Mouse (Mus musculus) ES-E14 (cell line): Measurements from ENCODE around the gene 1500011B03Rik.

Source experiments
- CHD2 ChIP-seq: IDR thresholded peaks from 2 replicates; pipeline ENCODE4 v1.6.1; 2014; ENCODE audit warnings: mild to moderate bottlenecking, low read depth, low read length, inconsistent platforms
- HCFC1 ChIP-seq: IDR thresholded peaks from 2 replicates; pipeline ENCODE4 v1.6.1; 2012; ENCODE audit warnings: low read length, inconsistent platforms, borderline replicate concordance; ENCODE audit not compliant: insufficient read depth
- MAFK ChIP-seq: IDR thresholded peaks from 2 replicates; pipeline ENCODE4 v1.6.1; 2014; ENCODE audit warnings: mild to moderate bottlenecking, low read depth, low read length, inconsistent platforms; ENCODE audit not compliant: insufficient read depth
- ZNF384 ChIP-seq: IDR thresholded peaks from 2 replicates; pipeline ENCODE4 v1.6.1; 2012; ENCODE audit warnings: low read depth, low read length, inconsistent platforms

GRCm38 (mm10) chr5:114797253-114797652 lies 26.0 kb downstream of the 1500011B03Rik start:
- no peak for TF ChIP-seq CHD2
- no peak for TF ChIP-seq MAFK
- TF ChIP-seq ZNF384: no peak
- TF ChIP-seq HCFC1: no peak
